Mouse (Mus musculus) MEL (cell line): ENCODE data around the gene Akirin2. TPM values are rescaled to one million over a fixed set of nuclear protein-coding genes. Genes with fewer than 3 reads are reported as not detected.

ENCODE experiments used
- DNase-seq: peaks from one replicate; pipeline ENCODE4 v3.0.0; 2011; ENCODE audit warnings: low read depth, low spot score
- H3K27ac ChIP-seq: 2 replicates; pipeline ENCODE4 v1.5.1; 2012; ENCODE audit warnings: low read depth, mild to moderate bottlenecking, control low read depth, low read length, moderate library complexity; ENCODE audit not compliant: control insufficient read depth
- H3K27me3 ChIP-seq, 2 experiments: fragments of 150-350 bp in 1 of 2; sonication (generic) in 1 of 2; 2 replicates each; pipeline ENCODE4 v1.6.1; 2012; ENCODE audit warnings: low read length in 2 of 2, mild to moderate bottlenecking in 2 of 2, improper control_type of control experiment in 1 of 2, moderate library complexity in 1 of 2; ENCODE audit not compliant: insufficient read depth in 2 of 2, control insufficient read depth in 1 of 2
- H3K36me3 ChIP-seq, 2 experiments: 2 replicates each; pipeline ENCODE4 v1.6.1; 2012 to 2014; ENCODE audit warnings: low read length in 2 of 2, improper control_type of control experiment in 1 of 2, inconsistent platforms in 1 of 2, mild to moderate bottlenecking in 1 of 2; ENCODE audit not compliant: insufficient read depth in 2 of 2, control insufficient read depth in 1 of 2
- H3K4me1 ChIP-seq, 2 experiments: fragments of 150-350 bp in 1 of 2; sonication (generic) in 1 of 2; 2 replicates each; pipeline ENCODE4 v1.6.1; 2012; ENCODE audit warnings: low read length in 2 of 2, improper control_type of control experiment in 1 of 2, mild to moderate bottlenecking in 1 of 2; ENCODE audit not compliant: insufficient read depth in 2 of 2, control insufficient read depth in 1 of 2
- H3K4me3 ChIP-seq, 2 experiments: fragments of 150-350 bp in 1 of 2; sonication (generic) in 1 of 2; 2 replicates each; pipeline ENCODE4 v1.5.1; 2012; ENCODE audit warnings: low read depth in 2 of 2, low read length in 2 of 2, mild to moderate bottlenecking in 2 of 2, moderate library complexity in 2 of 2, control low read depth in 1 of 2, improper control_type of control experiment in 1 of 2; ENCODE audit not compliant: control insufficient read depth in 1 of 2, insufficient read depth in 1 of 2
- H3K79me2 ChIP-seq: 2 replicates; pipeline ENCODE4 v1.6.1; 2012; ENCODE audit warnings: mild to moderate bottlenecking, low read length, moderate library complexity; ENCODE audit not compliant: control insufficient read depth, poor library complexity, insufficient read depth
- H3K9ac ChIP-seq: 2 replicates; pipeline ENCODE4 v1.6.1; 2012; ENCODE audit warnings: low read depth, mild to moderate bottlenecking, control low read depth, low read length, moderate library complexity; ENCODE audit not compliant: control insufficient read depth, poor library complexity, severe bottlenecking
- H3K9me3 ChIP-seq: fragments of 150-350 bp; sonication (generic); replicated peaks from 2 replicates; pipeline ENCODE4 v1.6.1; 2012; ENCODE audit warnings: mild to moderate bottlenecking, low read length, improper control_type of control experiment, moderate library complexity; ENCODE audit not compliant: insufficient read depth
- BHLHE40 ChIP-seq: IDR thresholded peaks from 2 replicates; pipeline ENCODE4 v1.6.1; 2012; ENCODE audit warnings: low read depth, mild to moderate bottlenecking, inconsistent platforms, low read length, improper control_type of control experiment, borderline replicate concordance
- CHD1 ChIP-seq: IDR thresholded peaks from 2 replicates; pipeline ENCODE4 v1.6.1; 2012; ENCODE audit warnings: low read depth, mild to moderate bottlenecking, inconsistent platforms, low read length, improper control_type of control experiment
- CHD2 ChIP-seq: IDR thresholded peaks from 2 replicates; pipeline ENCODE4 v1.6.1; 2011; ENCODE audit warnings: low read length, improper control_type of control experiment
- E2F4 ChIP-seq: IDR thresholded peaks from 2 replicates; pipeline ENCODE4 v1.6.1; 2011; ENCODE audit warnings: low read depth, low read length, improper control_type of control experiment, borderline replicate concordance
- EP300 ChIP-seq, 2 experiments: IDR thresholded peaks; 2 replicates each; pipeline ENCODE4 v1.6.1; 2011; ENCODE audit warnings: improper control_type of control experiment in 2 of 2, low read length in 2 of 2, low read depth in 1 of 2, mild to moderate bottlenecking in 1 of 2
- ETS1 ChIP-seq: IDR thresholded peaks from 2 replicates; pipeline ENCODE4 v1.6.1; 2012; ENCODE audit warnings: low read depth, mild to moderate bottlenecking, inconsistent platforms, low read length, improper control_type of control experiment, moderate library complexity
- GABPA ChIP-seq: IDR thresholded peaks from 2 replicates; pipeline ENCODE4 v1.6.1; 2012; ENCODE audit warnings: low read depth, mild to moderate bottlenecking, inconsistent platforms, low read length, improper control_type of control experiment, moderate library complexity
- MAX ChIP-seq: IDR thresholded peaks from 2 replicates; pipeline ENCODE4 v1.6.1; 2011; ENCODE audit warnings: low read length, improper control_type of control experiment
- MXI1 ChIP-seq: IDR thresholded peaks from 2 replicates; pipeline ENCODE4 v1.6.1; 2011; ENCODE audit warnings: mild to moderate bottlenecking, low read depth, low read length, improper control_type of control experiment
- MYC ChIP-seq: IDR thresholded peaks from 2 replicates; pipeline ENCODE4 v1.6.1; 2011; ENCODE audit warnings: low read depth, mild to moderate bottlenecking, low read length, improper control_type of control experiment, moderate library complexity
- NELFE ChIP-seq: IDR thresholded peaks from 2 replicates; pipeline ENCODE4 v1.6.1; 2011; ENCODE audit warnings: low read depth, low read length, improper control_type of control experiment
- POLR2AphosphoS5 ChIP-seq: IDR thresholded peaks from 2 replicates; pipeline ENCODE4 v1.6.1; 2012; ENCODE audit warnings: low read depth, borderline replicate concordance, mild to moderate bottlenecking, inconsistent platforms, low read length, moderate library complexity, mixed read lengths
- SIN3A ChIP-seq: IDR thresholded peaks from 2 replicates; pipeline ENCODE4 v1.6.1; 2012; ENCODE audit warnings: low read length, improper control_type of control experiment, inconsistent platforms
- SMC3 ChIP-seq: IDR thresholded peaks from 2 replicates; pipeline ENCODE4 v1.6.1; 2011; ENCODE audit warnings: low read depth, low read length, improper control_type of control experiment
- TAL1 ChIP-seq: IDR thresholded peaks from 2 replicates; pipeline ENCODE4 v1.6.1; 2012; ENCODE audit warnings: mild to moderate bottlenecking, inconsistent platforms, low read length, moderate library complexity, mixed read lengths
- TCF12 ChIP-seq: IDR thresholded peaks from 2 replicates; pipeline ENCODE4 v1.6.1; 2014; ENCODE audit warnings: low read depth, mild to moderate bottlenecking, inconsistent platforms, low read length, improper control_type of control experiment, moderate library complexity
- UBTF ChIP-seq: IDR thresholded peaks from 2 replicates; pipeline ENCODE4 v1.6.1; 2012; ENCODE audit warnings: low read depth, mild to moderate bottlenecking, inconsistent platforms, low read length, improper control_type of control experiment, moderate library complexity, borderline replicate concordance; ENCODE audit not compliant: insufficient read depth
- polyA plus RNA-seq, 2 experiments: library from polyadenylated mRNA; stranded (reverse) in 1 of 2; unstranded in 1 of 2; fragments of >175 nt in 1 of 2; fragments of >200 nt in 1 of 2; gene quantifications; 2 replicates each; pipeline versions ENCODE4 v1.2.1 to v1.2.4; 2012; ENCODE audit warnings: low replicate concordance in 2 of 2, low read depth in 1 of 2; ENCODE audit not compliant: insufficient read length in 2 of 2, insufficient read depth in 1 of 2, missing spikeins in 1 of 2
- total RNA-seq: library from RNA; depleted of rRNA; stranded (reverse); fragments of 300-350 nt; gene quantifications from 2 replicates; pipeline ENCODE4 v1.2.3, GENCODE M21; 2012

Gene Akirin2
- total and polyA plus RNA-seq, 3 experiments: 23.4 to 45.8 TPM; not detected in 1

- peak; percentile 60; the same call in 1 of the 2 replicates for TF ChIP-seq SIN3A
- no peak for TF ChIP-seq NELFE
- TF ChIP-seq MAX: 0 out of 2 replicates have a peak, but pooled peaks have one; percentile 26
- peak; percentile 85 to 95 for TF ChIP-seq EP300 (IDR thresholded peaks at IDR 0.05; ENCODE audit: low read depth in 1 of 2, low read length in 2 of 2)
- TF ChIP-seq BHLHE40: no peak; the same call in 1 of the 2 replicates
- no peak for TF ChIP-seq SMC3
- TF ChIP-seq MXI1: no peak
- peak; percentile 35; the same call in 1 of the 2 replicates for TF ChIP-seq MYC
- TF ChIP-seq TAL1: no peak
- TF ChIP-seq POLR2AphosphoS5: no peak
Observed at GRCm38 (mm10) chr4:34528430-34529100, 22.2 kb upstream of the Akirin2 start (continued).

- no peak for DNase-seq
- H3K27me3 ChIP-seq: no peaks in the 10 kb centered on the region
- no peak for TF ChIP-seq E2F4
- no peak for TF ChIP-seq GABPA
- no peak for TF ChIP-seq UBTF
- TF ChIP-seq, all 39 proteins: peak for 0
Observed at GRCm38 (mm10) chr4:34529379-34529778, 21.4 kb upstream of the Akirin2 start.

GRCm38 (mm10) chr4:34529941-34530340, 20.8 kb upstream of the Akirin2 start:
- H3K27me3 ChIP-seq: no peaks in the 10 kb centered on the region
- H3K9ac ChIP-seq: no peak overlapping the region
- H3K9me3 ChIP-seq: no peaks in the 10 kb centered on the region
- no peaks in the 10 kb centered on the region for H3K79me2 ChIP-seq
- H3K36me3 ChIP-seq: peaks cover 0 to 13% of the 10 kb centered on the region in 2 experiments; a peak in 2 of 4 replicates
- no peak overlapping the region for H3K27ac ChIP-seq
- TF ChIP-seq ETS1 (no peak), CHD2 (no peak), CHD1 (no peak), TCF12 (no peak)
- H3K4me1 ChIP-seq: peaks cover 3 to 16% of the 10 kb centered on the region in 2 experiments; a peak in 3 of 4 replicates
- H3K4me3 ChIP-seq: no peak overlapping the region
- DNase-seq: no peak

More at GRCm38 (mm10) chr4:34529379-34529778, 21.4 kb upstream of the Akirin2 start:
- Histone ChIP-seq H3K79me2 (no peaks in the 10 kb centered on the region), H3K4me1 (peaks cover 3 to 16% of the 10 kb centered on the region in 2 experiments; a peak in 3 of 4 replicates), H3K9me3 (no peaks in the 10 kb centered on the region), H3K27ac (no peak overlapping the region), H3K4me3 (no peak overlapping the region), H3K9ac (no peak overlapping the region), H3K36me3 (peaks cover 0 to 13% of the 10 kb centered on the region in 2 experiments; a peak in 2 of 4 replicates)
